Mouse (Mus musculus) myocyte (in vitro differentiated cells): ENCODE data around the gene Scn5a. TPM values are rescaled to one million over a fixed set of nuclear protein-coding genes. Genes with fewer than 3 reads are reported as not detected.

Source experiments
- H3K27me3 ChIP-seq: one replicate; pipeline ENCODE4 v1.6.1; 2011; ENCODE audit not compliant: control insufficient read depth, insufficient read depth, insufficient read length
- H3K36me3 ChIP-seq: one replicate; pipeline ENCODE4 v1.6.1; 2011; ENCODE audit not compliant: control insufficient read depth, insufficient read depth
- H3K4me2 ChIP-seq: one replicate; pipeline ENCODE4 v1.6.1; 2011; ENCODE audit warnings: low read depth, control low read depth
- H3K4me3 ChIP-seq: one replicate; pipeline ENCODE4 v1.5.1; 2011; ENCODE audit warnings: mild to moderate bottlenecking, control low read depth, moderate library complexity
- H3K79me2 ChIP-seq: one replicate; pipeline ENCODE4 v1.6.1; 2011; ENCODE audit not compliant: control insufficient read depth, insufficient read depth
- H3ac ChIP-seq: one replicate; pipeline ENCODE4 v1.6.1; 2011; ENCODE audit not compliant: control insufficient read depth, insufficient read length
- CEBPB ChIP-seq: IDR thresholded peaks from 2 replicates; pipeline ENCODE4 v1.6.1; 2011; ENCODE audit warnings: mild to moderate bottlenecking, moderate library complexity; ENCODE audit not compliant: poor library complexity, insufficient read depth, severe bottlenecking
- E2F4 ChIP-seq: IDR thresholded peaks from one replicate; pipeline ENCODE4 v1.6.1; 2011; ENCODE audit warnings: mild to moderate bottlenecking, control low read depth, moderate library complexity; ENCODE audit not compliant: insufficient read depth
- MAX ChIP-seq: IDR thresholded peaks from one replicate; pipeline ENCODE4 v1.6.1; 2011; ENCODE audit warnings: low read depth, mild to moderate bottlenecking, control low read depth
- MYOD1 ChIP-seq, 3 experiments: IDR thresholded peaks; one replicate each; pipeline ENCODE4 v1.6.1; 2011; ENCODE audit warnings: control low read depth in 2 of 3, low read depth in 2 of 3, mild to moderate bottlenecking in 2 of 3, moderate library complexity in 1 of 3; ENCODE audit not compliant: insufficient read length in 2 of 3, control insufficient read depth in 1 of 3
- MYOG ChIP-seq, 3 experiments: IDR thresholded peaks; one replicate each; pipeline ENCODE4 v1.6.1; 2011; ENCODE audit warnings: control low read depth in 2 of 3, low read depth in 2 of 3, mild to moderate bottlenecking in 2 of 3; ENCODE audit not compliant: insufficient read length in 2 of 3, control insufficient read depth in 1 of 3, insufficient read depth in 1 of 3
- POLR2A ChIP-seq: IDR thresholded peaks from one replicate; pipeline ENCODE4 v1.6.1; 2011; ENCODE audit warnings: low read depth, mild to moderate bottlenecking, control low read depth, moderate library complexity; ENCODE audit not compliant: insufficient read length
- POLR2AphosphoS2 ChIP-seq: IDR thresholded peaks from one replicate; pipeline ENCODE4 v1.6.1; 2011; ENCODE audit warnings: low read depth, control low read depth; ENCODE audit not compliant: insufficient read length
- REST ChIP-seq: IDR thresholded peaks from one replicate; pipeline ENCODE4 v1.6.1; 2011; ENCODE audit warnings: mild to moderate bottlenecking, control low read depth, moderate library complexity; ENCODE audit not compliant: insufficient read depth, insufficient read length
- SRF ChIP-seq: IDR thresholded peaks from one replicate; pipeline ENCODE4 v1.6.1; 2011; ENCODE audit warnings: low read depth; ENCODE audit not compliant: control insufficient read depth, insufficient read length
- TCF12 ChIP-seq: IDR thresholded peaks from one replicate; pipeline ENCODE4 v1.6.1; 2011; ENCODE audit warnings: mild to moderate bottlenecking, control low read depth; ENCODE audit not compliant: poor library complexity, insufficient read depth, severe bottlenecking
- TCF3 ChIP-seq: IDR thresholded peaks from one replicate; pipeline ENCODE4 v1.6.1; 2011; ENCODE audit warnings: low read depth, control low read depth; ENCODE audit not compliant: insufficient read length
- USF1 ChIP-seq: IDR thresholded peaks from one replicate; pipeline ENCODE4 v1.6.1; 2011; ENCODE audit warnings: low read depth, mild to moderate bottlenecking, control low read depth, moderate library complexity
- polyA plus RNA-seq: library from polyadenylated mRNA; unstranded; fragments of >200 nt; fragmentation: generic; extraction: Trizol; gene quantifications from one replicate; pipeline ENCODE4 v1.2.1, GENCODE M21; 2012; ENCODE audit warnings: missing spikeins

Scn5a gene
- polyA plus RNA-seq, 1 experiment: 30.6 TPM

DNA sequence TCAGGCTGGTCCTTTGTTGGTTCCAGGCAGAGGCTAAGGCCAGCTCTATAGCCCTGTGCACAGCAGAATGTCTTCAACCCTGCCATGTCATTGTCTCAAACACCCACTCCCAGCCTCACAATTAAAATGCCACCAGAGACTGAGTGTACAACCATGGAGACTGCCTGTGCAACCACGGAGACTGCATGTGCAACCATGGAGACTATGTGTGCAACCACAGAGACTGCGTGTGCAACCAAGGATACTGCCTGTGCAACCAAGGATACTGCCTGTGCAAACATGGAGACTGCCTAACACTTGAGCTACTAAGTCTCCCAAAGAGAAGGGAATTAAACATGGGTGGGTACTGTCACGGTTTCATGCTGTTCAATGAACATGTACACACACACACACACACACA, 22.8 kb downstream of the Scn5a start:
- TF ChIP-seq MAX: no peak
- TF ChIP-seq MYOD1 (IDR thresholded peaks at IDR 0.05; ENCODE audit: control insufficient read depth in 1 of 3, insufficient read length in 2 of 3, low read depth in 2 of 3): no peak
- TF ChIP-seq MYOG (IDR thresholded peaks at IDR 0.05; ENCODE audit: control insufficient read depth in 1 of 3, insufficient read depth in 1 of 3, insufficient read length in 2 of 3, low read depth in 2 of 3): no peak
- TF ChIP-seq CEBPB: no peak
- no peak for TF ChIP-seq USF1
- TF ChIP-seq TCF3: no peak
- TF ChIP-seq POLR2AphosphoS2: no peak
- no peak for TF ChIP-seq TCF12
- TF ChIP-seq SRF: no peak
- no peak for TF ChIP-seq E2F4

DNA sequence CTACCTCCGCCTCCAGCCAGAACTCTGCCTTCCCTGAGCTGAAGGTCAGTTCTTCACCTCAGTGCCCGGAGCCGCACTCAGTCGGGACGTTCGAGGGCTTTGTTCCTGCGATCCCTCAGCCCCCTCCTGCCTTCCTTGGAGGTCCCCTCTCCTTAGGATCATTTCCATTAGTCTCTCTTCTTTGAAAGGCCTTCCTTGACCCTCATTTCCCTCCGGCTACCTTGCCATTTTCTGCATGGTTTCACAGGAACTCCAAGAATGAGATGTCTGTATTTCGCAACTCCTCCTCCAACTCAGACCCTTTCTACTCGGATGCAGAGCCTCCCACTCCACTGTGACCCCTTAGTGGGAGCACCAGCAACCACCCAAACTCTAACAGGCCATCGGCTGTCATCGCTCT, 31.3 kb downstream of the Scn5a start:
- H3K4me2 ChIP-seq: no peak overlapping the region
- no peaks in the 10 kb centered on the region for H3K27me3 ChIP-seq
- H3K36me3 ChIP-seq: no peaks in the 10 kb centered on the region
- no peak overlapping the region for H3K4me3 ChIP-seq
- H3K79me2 ChIP-seq: no peaks in the 10 kb centered on the region
- TF ChIP-seq E2F4 (no peak), REST (no peak), POLR2AphosphoS2 (no peak)
- no peak overlapping the region for H3ac ChIP-seq

More for the DNA sequence above, 22.8 kb downstream of the Scn5a start:
- H3ac ChIP-seq: no peak overlapping the region
- no peaks in the 10 kb centered on the region for H3K27me3 ChIP-seq
- H3K36me3 ChIP-seq: peaks cover 5% of the 10 kb centered on the region
- H3K4me3 ChIP-seq: no peak overlapping the region
- no peak overlapping the region for H3K4me2 ChIP-seq
- no peaks in the 10 kb centered on the region for H3K79me2 ChIP-seq

DNA sequence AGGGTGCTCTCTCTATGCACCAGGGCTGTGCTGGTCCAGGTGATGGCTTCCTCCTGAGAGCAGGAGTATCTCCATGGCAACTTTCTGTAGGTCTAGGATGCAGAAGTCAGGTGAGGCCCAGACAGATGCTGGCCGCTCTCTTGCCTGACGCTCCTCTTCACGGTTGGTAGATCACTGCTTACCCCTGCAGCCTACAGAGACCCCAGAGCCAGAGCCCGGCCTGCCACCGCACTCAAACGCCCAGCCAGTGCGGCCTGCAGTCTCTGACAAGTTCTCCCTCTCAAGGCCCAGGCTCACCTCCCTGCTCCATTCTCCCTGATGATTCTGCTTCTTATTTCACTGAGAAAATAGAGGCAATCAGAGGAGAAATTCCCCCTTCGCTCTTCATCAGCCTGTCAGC, 31.7 kb downstream of the Scn5a start:
- H3K27me3 ChIP-seq: no peaks in the 10 kb centered on the region
- no peaks in the 10 kb centered on the region for H3K36me3 ChIP-seq
- H3K4me3 ChIP-seq: no peak overlapping the region
- H3ac ChIP-seq: no peak overlapping the region
- no peak overlapping the region for H3K4me2 ChIP-seq
- no peaks in the 10 kb centered on the region for H3K79me2 ChIP-seq
- TF ChIP-seq MAX: no peak
- no peak for TF ChIP-seq REST
- TF ChIP-seq CEBPB: no peak

DNA sequence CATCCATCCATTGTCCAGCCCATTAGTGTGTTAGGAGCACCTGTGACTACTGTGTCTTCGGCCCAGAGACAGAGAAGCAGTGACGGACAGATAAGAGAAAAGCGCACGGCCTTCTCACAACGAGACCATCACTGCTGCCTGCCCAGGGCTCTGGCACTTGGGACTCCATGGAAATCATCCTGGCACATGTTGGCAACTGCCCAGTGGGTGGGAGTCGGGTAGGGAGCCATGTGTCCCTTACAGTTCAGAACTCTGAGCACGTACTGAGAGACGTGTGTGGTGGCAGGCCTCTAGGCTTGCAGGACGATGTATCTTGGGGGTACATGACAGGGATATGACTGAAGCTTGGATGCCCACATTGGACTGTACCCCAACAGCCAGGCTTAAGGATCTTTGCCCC, 38.1 kb downstream of the Scn5a start:
- H3K4me3 ChIP-seq: no peak overlapping the region
- no peaks in the 10 kb centered on the region for H3K36me3 ChIP-seq
- no peaks in the 10 kb centered on the region for H3K27me3 ChIP-seq
- H3K4me2 ChIP-seq: no peak overlapping the region
- no peak overlapping the region for H3ac ChIP-seq
- no peaks in the 10 kb centered on the region for H3K79me2 ChIP-seq
- no peak for TF ChIP-seq CEBPB
- TF ChIP-seq POLR2AphosphoS2: no peak
- no peak for TF ChIP-seq MYOD1 (IDR thresholded peaks at IDR 0.05; ENCODE audit: control insufficient read depth in 1 of 3, insufficient read length in 2 of 3, low read depth in 2 of 3)
- TF ChIP-seq TCF3: no peak
- no peak for TF ChIP-seq REST
- no peak for TF ChIP-seq USF1
- TF ChIP-seq MYOG (IDR thresholded peaks at IDR 0.05; ENCODE audit: control insufficient read depth in 1 of 3, insufficient read depth in 1 of 3, insufficient read length in 2 of 3, low read depth in 2 of 3): no peak
- TF ChIP-seq E2F4: no peak
- TF ChIP-seq POLR2A: no peak
- no peak for TF ChIP-seq SRF
- TF ChIP-seq TCF12: no peak
- TF ChIP-seq MAX: no peak

DNA sequence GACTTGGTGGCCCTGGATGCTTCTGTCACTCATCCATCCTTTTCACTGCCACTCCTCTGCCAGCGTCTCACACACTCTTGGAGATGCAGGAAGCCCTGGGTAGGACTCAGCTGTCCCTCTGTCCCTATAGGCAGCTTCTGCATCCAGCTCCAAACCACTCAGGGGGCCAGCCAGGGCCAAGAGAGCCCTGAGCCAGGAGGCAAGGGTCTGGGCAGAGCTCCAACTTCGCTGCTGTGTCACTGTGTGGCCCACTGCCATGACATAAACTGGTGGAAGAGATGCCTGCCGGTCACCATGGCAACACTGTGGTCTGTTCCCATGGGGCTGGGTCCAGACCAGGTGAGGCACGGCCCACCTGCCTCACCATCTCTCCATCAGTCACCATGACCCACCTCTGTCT, 41.0 kb downstream of the Scn5a start:
- Histone ChIP-seq H3K4me3 (no peak overlapping the region), H3K79me2 (no peaks in the 10 kb centered on the region), H3K27me3 (no peaks in the 10 kb centered on the region), H3K4me2 (no peak overlapping the region), H3ac (no peak overlapping the region), H3K36me3 (no peaks in the 10 kb centered on the region)
- TF ChIP-seq E2F4: no peak
- no peak for TF ChIP-seq MYOD1 (IDR thresholded peaks at IDR 0.05; ENCODE audit: control insufficient read depth in 1 of 3, insufficient read length in 2 of 3, low read depth in 2 of 3)
- no peak for TF ChIP-seq POLR2A
- no peak for TF ChIP-seq REST
- no peak for TF ChIP-seq MYOG (IDR thresholded peaks at IDR 0.05; ENCODE audit: control insufficient read depth in 1 of 3, insufficient read depth in 1 of 3, insufficient read length in 2 of 3, low read depth in 2 of 3)
- TF ChIP-seq TCF3: no peak
- TF ChIP-seq POLR2AphosphoS2: no peak
- TF ChIP-seq CEBPB: no peak
- no peak for TF ChIP-seq TCF12
- no peak for TF ChIP-seq SRF
- TF ChIP-seq MAX: no peak
- no peak for TF ChIP-seq USF1
